Mouse (Mus musculus): ENCODE measurements around the gene Gm20388.

Gm20388 gene

GRCm38 (mm10) chr8:120423576-120423975 lies 512.9 kb downstream of the Gm20388 start:
- no peak for DNase-seq (ENCODE audit: extremely low spot score, low read depth, low spot score)

GRCm38 (mm10) chr8:120424829-120425198 lies 514.2 kb downstream of the Gm20388 start:
- DNase-seq (ENCODE audit: extremely low spot score, low read depth, low spot score), result no peak

DNA sequence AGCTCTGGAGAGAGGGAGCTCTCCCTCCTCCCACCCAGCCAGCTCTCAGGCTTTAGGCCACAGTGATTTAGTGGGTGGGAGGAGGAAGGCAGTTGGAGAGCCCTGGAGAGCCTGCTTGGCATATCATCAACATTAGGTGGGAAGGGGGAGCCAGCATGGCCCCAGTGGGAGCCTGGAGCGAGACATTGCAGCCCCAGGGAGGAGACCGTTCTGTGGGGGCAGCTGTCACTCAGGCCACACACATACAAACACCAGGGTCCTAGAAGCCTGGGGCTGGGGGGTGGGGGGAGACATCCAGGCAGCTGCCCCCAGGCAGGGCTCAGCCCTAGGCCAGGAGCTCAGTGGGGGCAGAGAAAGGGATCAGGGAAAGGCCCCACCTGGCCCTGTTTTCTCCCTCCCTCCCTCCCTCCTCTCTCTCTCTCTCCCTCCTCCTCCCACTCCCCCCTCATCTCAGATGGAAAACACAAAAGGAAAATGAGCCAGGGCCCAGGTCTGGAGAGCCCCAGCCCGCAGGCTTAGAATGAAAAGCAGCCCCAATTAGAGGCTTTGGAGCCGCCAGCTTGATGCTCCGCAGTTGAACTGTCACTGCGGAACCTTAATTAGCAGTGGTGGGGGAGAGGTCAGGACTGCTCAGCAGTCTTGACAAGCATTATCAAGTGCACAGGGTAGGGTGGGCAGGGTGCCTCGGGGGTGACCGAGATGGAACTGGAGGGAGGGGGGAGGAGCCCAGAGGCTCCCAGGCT lies 514.7 kb downstream of the Gm20388 start:
- no peak for DNase-seq (ENCODE audit: extremely low spot score, low read depth, low spot score)

DNA sequence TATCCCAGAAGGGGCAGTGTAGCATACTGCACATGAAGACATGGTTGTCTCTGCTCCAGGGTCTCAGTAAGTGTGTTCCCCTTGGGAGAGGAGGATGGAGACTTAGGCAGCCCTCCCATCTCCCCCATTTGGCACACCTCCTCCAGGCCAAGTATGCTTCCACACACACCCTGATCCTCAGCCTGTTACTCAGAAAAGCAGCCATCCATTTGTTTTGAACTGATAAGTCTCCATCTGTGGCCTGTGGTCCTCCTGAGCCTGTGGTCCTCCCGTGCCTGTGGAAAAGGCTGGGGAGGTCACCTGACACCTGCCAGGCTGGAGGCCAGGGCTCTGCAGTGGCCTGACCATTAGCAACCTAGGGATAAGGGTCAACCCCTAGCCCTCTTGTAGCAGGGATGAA lies 515.5 kb downstream of the Gm20388 start:
- no peak for DNase-seq (ENCODE audit: extremely low spot score, low read depth, low spot score)

GRCm38 (mm10) chr8:120426622-120427385 lies 516.2 kb downstream of the Gm20388 start:
- no peak for DNase-seq (ENCODE audit: extremely low spot score, low read depth, low spot score)

DNA sequence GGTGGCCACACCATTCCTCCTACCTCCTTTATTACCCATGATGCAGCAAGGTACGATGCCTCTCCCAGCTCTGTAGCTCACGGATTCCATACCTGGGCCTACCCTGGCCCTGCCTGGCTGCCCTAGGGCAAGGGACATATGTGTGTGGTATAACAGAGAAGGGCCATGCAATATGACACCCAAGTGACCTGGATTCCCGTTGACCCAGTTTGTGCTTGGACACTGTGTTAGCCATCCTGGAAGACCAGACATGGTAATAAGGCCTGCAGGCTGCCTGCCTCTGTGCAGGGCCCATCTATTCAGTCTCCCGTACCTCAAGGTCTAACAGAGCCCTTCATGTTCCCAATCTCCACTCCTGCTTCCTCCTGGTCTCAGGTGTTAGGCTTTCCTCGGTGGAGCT lies 517.9 kb downstream of the Gm20388 start:
- no peak for DNase-seq (ENCODE audit: extremely low spot score, low read depth, low spot score)

DNA sequence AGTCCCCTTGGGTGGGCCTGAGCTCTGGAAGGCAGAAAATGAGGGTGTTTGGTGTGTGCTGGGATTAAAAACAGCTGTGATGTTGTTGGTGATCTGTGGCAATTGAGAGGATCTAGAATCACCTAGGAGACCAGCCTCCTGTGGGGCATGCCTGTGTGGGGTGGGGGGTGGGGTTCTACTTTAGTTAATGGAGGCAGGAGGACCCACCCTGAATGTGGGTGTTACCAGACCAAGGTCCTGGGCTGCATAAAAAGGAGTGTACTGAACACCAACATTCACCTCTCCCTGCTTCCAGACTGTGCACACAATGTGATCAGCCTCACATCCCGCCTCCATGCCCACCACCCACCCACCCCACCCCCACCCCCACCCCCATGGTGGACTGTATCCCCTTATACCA lies 518.5 kb downstream of the Gm20388 start:
- DNase-seq (ENCODE audit: extremely low spot score, low read depth, low spot score), result no peak

- DNase-seq (ENCODE audit: extremely low spot score, low read depth, low spot score), result no peak
Measured at GRCm38 (mm10) chr8:120431042-120431441, 520.4 kb downstream of the Gm20388 start.

GRCm38 (mm10) chr8:120432438-120432837 lies 521.8 kb downstream of the Gm20388 start:
- no peak for DNase-seq (ENCODE audit: extremely low spot score, low read depth, low spot score)

GRCm38 (mm10) chr8:120433143-120433542 lies 522.5 kb downstream of the Gm20388 start:
- DNase-seq (ENCODE audit: extremely low spot score, low read depth, low spot score), result no peak

DNA sequence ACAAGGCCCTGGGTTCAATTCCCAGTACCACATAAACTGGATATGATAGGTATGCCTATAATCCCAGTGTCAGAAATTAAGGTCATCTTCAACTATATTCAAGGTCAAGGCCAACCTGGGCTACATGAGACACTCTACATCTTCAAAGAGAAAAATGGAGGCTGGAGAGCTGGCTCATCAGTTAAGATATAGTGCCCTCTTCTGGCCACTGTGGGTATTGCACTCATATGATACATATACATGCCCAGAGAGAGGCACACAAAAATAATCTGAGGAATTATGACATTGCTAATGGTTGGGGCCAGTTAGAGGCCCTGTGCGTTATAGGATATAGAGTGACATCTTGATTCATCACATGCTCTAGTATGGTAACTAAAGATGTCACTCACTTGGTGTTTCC lies 523.1 kb downstream of the Gm20388 start:
- DNase-seq (ENCODE audit: extremely low spot score, low read depth, low spot score), result no peak

- no peak for DNase-seq (ENCODE audit: extremely low spot score, low read depth, low spot score)
Measured at GRCm38 (mm10) chr8:120435781-120436180, 525.1 kb downstream of the Gm20388 start.

DNA sequence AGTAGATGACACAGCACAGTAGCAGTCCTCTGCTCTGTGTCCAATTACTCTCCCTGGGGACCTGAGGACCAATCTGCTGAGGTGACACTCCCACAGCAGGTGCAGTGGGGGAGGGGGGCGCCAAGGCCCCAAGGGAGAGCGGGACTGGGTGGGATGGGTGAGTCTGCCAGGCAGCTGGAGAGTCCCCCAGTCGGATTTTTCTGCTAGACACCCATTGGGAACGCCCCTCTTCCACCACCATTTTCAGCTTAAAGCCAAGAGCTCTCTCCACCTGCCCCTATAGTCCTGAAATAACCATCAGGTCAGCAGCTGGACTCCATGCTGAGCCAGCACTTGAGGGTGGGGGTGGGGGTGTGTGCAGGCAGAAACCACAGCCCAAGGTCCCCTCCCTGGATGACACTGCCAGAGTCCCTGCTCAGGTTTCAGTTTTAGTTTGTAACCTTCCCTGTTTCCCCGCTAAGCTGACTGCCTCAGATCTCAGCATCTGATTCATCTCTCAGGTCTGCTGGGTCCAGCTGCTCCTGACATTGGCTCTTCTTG lies 525.9 kb downstream of the Gm20388 start:
- no peak for DNase-seq (ENCODE audit: extremely low spot score, low read depth, low spot score)

DNA sequence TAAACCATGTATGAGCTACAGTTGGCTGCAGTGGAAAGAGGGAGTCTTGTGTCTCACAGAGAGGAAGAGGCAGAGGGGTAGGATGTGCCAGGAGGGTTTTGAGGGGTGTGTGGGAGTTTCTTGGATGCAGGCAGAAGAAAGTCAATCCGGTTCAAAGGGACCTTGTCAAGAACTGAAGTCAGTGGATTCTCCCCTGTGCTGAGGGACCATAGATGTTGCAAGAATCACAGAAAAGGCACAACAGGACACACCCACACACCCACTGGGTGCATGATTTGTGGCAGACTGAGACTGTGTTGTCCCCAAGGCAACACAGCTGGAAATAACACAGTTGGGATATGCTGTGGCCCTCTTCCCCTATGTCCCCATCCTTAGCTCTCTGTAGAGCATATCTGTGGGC lies 526.6 kb downstream of the Gm20388 start:
- no peak for DNase-seq (ENCODE audit: extremely low spot score, low read depth, low spot score)

DNA sequence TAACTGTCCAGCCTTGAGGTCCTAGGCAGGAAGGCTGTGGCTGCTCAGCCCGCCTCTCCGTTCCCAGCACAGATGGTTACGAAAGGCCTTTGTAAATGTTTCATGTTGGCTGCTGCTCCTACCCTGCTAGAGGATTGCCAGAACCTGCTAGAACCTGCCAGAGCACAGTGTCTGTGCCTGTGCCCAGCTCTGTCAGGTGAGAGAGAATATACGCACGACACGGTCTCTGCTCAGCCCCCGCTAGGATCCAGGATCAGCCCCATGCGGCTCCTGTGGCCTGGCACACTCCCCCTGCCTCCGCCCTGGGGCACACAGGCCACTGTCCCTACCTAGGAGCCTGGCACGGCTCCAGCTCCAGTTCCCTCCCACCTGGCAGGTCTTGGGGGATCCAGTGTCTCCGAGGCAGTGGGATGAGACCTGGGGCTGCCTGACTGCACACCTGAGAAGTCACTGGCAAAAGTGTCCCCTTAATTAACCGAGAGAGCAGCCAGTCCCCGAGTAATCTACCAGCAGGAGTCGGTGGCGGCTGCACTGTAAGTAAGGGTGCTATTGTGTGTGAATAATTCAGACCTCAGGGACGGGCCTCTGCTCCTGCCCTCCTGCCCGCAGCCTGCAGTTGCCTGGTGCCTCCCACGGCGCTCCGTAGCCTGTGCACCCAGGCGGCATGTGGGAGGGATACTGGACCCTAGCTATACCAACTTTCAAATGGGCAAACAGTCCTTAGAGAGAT lies 527.2 kb downstream of the Gm20388 start:
- DNase-seq (ENCODE audit: extremely low spot score, low read depth, low spot score), result no peak

GRCm38 (mm10) chr8:120439309-120439708 lies 528.7 kb downstream of the Gm20388 start:
- no peak for DNase-seq (ENCODE audit: extremely low spot score, low read depth, low spot score)

- no peak for DNase-seq (ENCODE audit: extremely low spot score, low read depth, low spot score)
Measured at GRCm38 (mm10) chr8:120440739-120441138, 530.1 kb downstream of the Gm20388 start.

GRCm38 (mm10) chr8:120441637-120442036 lies 531.0 kb downstream of the Gm20388 start:
- DNase-seq (ENCODE audit: extremely low spot score, low read depth, low spot score), result no peak

DNA sequence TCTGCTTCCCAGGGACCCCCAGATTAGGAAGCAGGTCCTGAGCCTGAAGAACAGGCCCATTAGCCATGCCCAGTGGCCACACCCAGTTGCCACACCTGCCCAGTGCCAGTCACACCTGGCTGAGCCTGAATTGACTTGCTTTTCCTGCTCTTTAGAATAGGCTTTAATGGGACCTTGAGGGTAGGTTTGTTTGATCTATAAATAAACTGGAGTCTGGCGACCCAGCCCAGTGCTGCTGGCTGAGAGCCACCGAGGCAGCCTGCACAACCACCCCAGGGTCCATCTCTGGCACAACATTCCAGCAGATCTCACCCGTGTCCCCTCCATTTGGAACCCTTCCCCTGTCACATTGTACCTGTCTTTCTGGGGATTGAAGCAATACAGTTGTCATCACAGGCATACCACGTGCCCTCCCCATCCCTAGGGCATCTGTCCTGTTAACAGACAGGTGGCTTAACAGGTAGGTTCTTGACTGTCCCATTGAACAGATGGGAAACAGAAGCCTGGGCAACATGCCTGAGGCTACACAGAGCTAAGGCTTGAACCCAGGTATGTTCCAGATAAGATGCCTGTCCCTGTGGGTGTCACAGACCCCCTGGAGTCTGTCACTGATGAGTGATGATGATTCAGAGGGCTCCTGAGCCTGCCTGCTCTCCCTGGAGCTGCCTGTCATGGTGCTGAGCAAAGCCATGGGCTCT lies 531.8 kb downstream of the Gm20388 start:
- no peak for DNase-seq (ENCODE audit: extremely low spot score, low read depth, low spot score)

GRCm38 (mm10) chr8:120445249-120445648 lies 534.6 kb downstream of the Gm20388 start:
- DNase-seq (ENCODE audit: extremely low spot score, low read depth, low spot score), result no peak

DNA sequence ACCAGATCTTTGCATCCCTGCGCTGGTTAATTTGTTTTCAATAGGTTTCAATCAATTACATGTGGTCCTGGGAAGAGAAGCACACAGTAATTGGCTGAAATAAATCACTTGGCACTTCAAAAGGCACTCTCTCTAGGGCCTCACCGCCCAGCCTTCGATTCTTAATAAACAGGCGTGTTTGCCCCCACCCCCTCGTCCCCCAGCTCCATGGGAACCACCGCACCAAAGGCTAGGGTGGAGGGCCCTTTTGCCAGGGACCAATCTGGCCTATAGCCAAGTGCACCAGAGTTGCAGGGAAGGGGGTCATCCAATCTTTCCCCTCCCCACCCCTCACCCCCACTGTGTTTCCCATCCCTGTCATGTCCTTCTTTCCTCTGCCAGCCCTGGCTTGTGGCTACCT lies 537.5 kb downstream of the Gm20388 start:
- DNase-seq (ENCODE audit: extremely low spot score, low read depth, low spot score), result no peak
